Mouse (Mus musculus): Measurements from ENCODE around the gene Gm42906. TPM values are rescaled to one million over a fixed set of nuclear protein-coding genes. Genes with fewer than 3 reads are reported as not detected.

Gm42906 gene
- polyA plus RNA-seq, 1 experiment, result not detected

DNA sequence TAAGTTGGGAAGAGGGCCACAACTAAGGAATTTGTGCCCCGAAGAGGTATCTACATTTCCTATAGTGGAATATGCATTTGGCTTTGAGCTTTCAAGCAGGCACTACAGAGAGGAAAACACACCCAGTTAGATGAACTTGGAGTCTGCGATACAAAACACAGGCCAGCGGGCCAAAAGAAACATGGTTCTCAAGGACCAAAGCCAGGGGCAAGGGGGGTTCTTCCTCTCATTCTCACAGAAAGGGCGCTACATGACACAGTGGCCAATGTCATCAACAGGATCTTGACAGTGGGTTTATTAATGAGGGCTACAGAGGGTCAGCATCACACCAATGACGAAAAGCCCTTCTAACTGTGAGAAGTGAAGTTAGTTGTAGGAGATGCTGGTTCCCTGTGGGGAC is 370.2 kb downstream of the Gm42906 start:
- peaks cover 8% of the 10 kb centered on the region for H3K36me3 ChIP-seq (ENCODE audit: control insufficient read depth)
- H3K9me3 ChIP-seq (ENCODE audit: control insufficient read depth, low read length), result peaks cover 15% of the 10 kb centered on the region
- no peaks in the 10 kb centered on the region for H3K4me1 ChIP-seq (ENCODE audit: control insufficient read depth)
- no peak overlapping the region for H3K4me3 ChIP-seq (replicated peaks)
- TF ChIP-seq GATA1 (IDR thresholded peaks at IDR 0.05; ENCODE audit: low read length) (no peak), TAL1 (IDR thresholded peaks at IDR 0.05; ENCODE audit: low read length) (no peak)
- no peaks in the 10 kb centered on the region for H3K27me3 ChIP-seq (ENCODE audit: control insufficient read depth)

GRCm38 (mm10) chr5:151056920-151057294 is 371.1 kb downstream of the Gm42906 start:
- TF ChIP-seq TAL1 (IDR thresholded peaks at IDR 0.05; ENCODE audit: low read length), result no peak
- no peak for TF ChIP-seq GATA1 (IDR thresholded peaks at IDR 0.05; ENCODE audit: low read length)
- H3K4me3 ChIP-seq (replicated peaks), result no peak overlapping the region
- H3K36me3 ChIP-seq (ENCODE audit: control insufficient read depth), result peaks cover 4% of the 10 kb centered on the region; the same call in 1 of the 2 replicates
- no peaks in the 10 kb centered on the region for H3K4me1 ChIP-seq (ENCODE audit: control insufficient read depth)
- H3K9me3 ChIP-seq (ENCODE audit: control insufficient read depth, low read length), result peaks cover 11% of the 10 kb centered on the region
- H3K27me3 ChIP-seq (ENCODE audit: control insufficient read depth), result no peaks in the 10 kb centered on the region

GRCm38 (mm10) chr5:151056255-151056919 is 371.6 kb downstream of the Gm42906 start:
- Histone ChIP-seq H3K36me3 (ENCODE audit: control insufficient read depth) (peaks cover 2% of the 10 kb centered on the region; the same call in 1 of the 2 replicates), H3K9me3 (ENCODE audit: control insufficient read depth, low read length) (peaks cover 6% of the 10 kb centered on the region), H3K27me3 (ENCODE audit: control insufficient read depth) (no peaks in the 10 kb centered on the region), H3K4me1 (ENCODE audit: control insufficient read depth) (no peaks in the 10 kb centered on the region), H3K4me3 (replicated peaks) (no peak overlapping the region)
- no peak for TF ChIP-seq TAL1 (IDR thresholded peaks at IDR 0.05; ENCODE audit: low read length)
- no peak for TF ChIP-seq GATA1 (IDR thresholded peaks at IDR 0.05; ENCODE audit: low read length)

- peaks cover 5% of the 10 kb centered on the region for H3K9me3 ChIP-seq (ENCODE audit: control insufficient read depth, low read length)
- no peaks in the 10 kb centered on the region for H3K4me1 ChIP-seq (ENCODE audit: control insufficient read depth)
- no peak for TF ChIP-seq GATA1 (IDR thresholded peaks at IDR 0.05; ENCODE audit: low read length)
- TF ChIP-seq TAL1 (IDR thresholded peaks at IDR 0.05; ENCODE audit: low read length), result no peak
- peaks cover 2% of the 10 kb centered on the region; the same call in 1 of the 2 replicates for H3K36me3 ChIP-seq (ENCODE audit: control insufficient read depth)
- no peaks in the 10 kb centered on the region for H3K27me3 ChIP-seq (ENCODE audit: control insufficient read depth)
- H3K4me3 ChIP-seq (replicated peaks), result no peak overlapping the region
Observed at GRCm38 (mm10) chr5:151055426-151056090, 372.4 kb downstream of the Gm42906 start.

DNA sequence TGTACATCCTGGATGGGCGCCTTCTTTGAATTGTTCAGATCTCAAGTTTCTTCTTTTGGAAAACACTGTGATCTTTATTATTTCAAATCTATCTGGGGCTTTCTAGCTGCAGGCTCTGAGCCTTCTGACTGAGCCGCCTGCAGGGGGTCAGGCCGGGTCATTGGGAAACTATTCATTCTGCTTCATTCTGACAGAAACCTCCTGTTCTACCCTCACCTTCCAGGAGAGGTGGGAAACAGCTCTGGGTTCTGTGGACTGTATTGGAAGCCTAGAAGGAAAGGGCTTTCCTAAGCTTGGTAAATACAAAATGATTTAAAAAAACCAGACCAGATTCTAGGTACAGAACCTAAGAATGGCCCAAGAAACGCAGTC is 373.2 kb downstream of the Gm42906 start:
- peaks cover 5% of the 10 kb centered on the region for H3K9me3 ChIP-seq (ENCODE audit: control insufficient read depth, low read length)

DNA sequence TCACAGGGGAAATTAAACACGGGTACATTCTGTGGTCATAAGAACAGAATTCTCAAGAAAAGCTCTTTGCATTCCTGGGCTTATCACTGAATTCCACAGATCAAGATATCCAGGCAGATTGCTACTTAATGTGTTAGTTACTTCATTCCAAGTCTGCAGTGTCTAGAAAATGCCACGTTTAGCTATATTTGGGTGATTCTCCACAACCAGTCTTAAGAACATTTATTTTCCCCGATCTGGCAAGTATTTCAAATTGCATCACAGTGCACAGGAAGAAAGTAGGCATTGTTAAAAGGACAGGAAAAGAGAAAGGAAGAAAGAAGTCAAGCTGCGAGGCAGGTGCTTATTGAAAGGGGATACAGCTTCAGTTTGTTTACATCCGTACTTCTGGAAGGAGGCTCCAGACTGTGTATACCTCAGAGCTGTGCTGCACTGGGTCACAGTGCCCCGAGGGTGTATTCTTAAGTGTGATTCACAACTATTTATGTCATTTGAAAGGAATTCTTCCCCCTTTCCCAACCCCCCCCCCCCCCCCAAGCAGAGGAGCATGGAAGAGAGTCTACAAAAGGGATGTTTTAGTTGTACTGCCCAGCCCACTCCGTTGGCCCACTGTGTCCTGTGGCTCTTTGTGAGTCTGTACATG is 373.7 kb downstream of the Gm42906 start:
- TF ChIP-seq TAL1 (IDR thresholded peaks at IDR 0.05; ENCODE audit: low read length), result no peak
- no peak for TF ChIP-seq GATA1 (IDR thresholded peaks at IDR 0.05; ENCODE audit: low read length)
- peaks cover 2% of the 10 kb centered on the region; the same call in 1 of the 2 replicates for H3K36me3 ChIP-seq (ENCODE audit: control insufficient read depth)
- H3K27me3 ChIP-seq (ENCODE audit: control insufficient read depth), result no peaks in the 10 kb centered on the region
- no peaks in the 10 kb centered on the region for H3K4me1 ChIP-seq (ENCODE audit: control insufficient read depth)
- H3K4me3 ChIP-seq (replicated peaks), result no peak overlapping the region
- peaks cover 5% of the 10 kb centered on the region for H3K9me3 ChIP-seq (ENCODE audit: control insufficient read depth, low read length)

More for the DNA sequence above, 373.2 kb downstream of the Gm42906 start:
- TF ChIP-seq GATA1 (IDR thresholded peaks at IDR 0.05; ENCODE audit: low read length) (no peak), TAL1 (IDR thresholded peaks at IDR 0.05; ENCODE audit: low read length) (no peak)
- peaks cover 2% of the 10 kb centered on the region; the same call in 1 of the 2 replicates for H3K36me3 ChIP-seq (ENCODE audit: control insufficient read depth)
- H3K4me3 ChIP-seq (replicated peaks), result no peak overlapping the region
- no peaks in the 10 kb centered on the region for H3K4me1 ChIP-seq (ENCODE audit: control insufficient read depth)
- no peaks in the 10 kb centered on the region for H3K27me3 ChIP-seq (ENCODE audit: control insufficient read depth)

GRCm38 (mm10) chr5:151053190-151053589 is 374.8 kb downstream of the Gm42906 start:
- Histone ChIP-seq H3K4me1 (ENCODE audit: control insufficient read depth) (no peaks in the 10 kb centered on the region), H3K36me3 (ENCODE audit: control insufficient read depth) (peaks cover 2% of the 10 kb centered on the region; the same call in 1 of the 2 replicates)
- no peak for TF ChIP-seq TAL1 (IDR thresholded peaks at IDR 0.05; ENCODE audit: low read length)
- TF ChIP-seq GATA1 (IDR thresholded peaks at IDR 0.05; ENCODE audit: low read length), result no peak

DNA sequence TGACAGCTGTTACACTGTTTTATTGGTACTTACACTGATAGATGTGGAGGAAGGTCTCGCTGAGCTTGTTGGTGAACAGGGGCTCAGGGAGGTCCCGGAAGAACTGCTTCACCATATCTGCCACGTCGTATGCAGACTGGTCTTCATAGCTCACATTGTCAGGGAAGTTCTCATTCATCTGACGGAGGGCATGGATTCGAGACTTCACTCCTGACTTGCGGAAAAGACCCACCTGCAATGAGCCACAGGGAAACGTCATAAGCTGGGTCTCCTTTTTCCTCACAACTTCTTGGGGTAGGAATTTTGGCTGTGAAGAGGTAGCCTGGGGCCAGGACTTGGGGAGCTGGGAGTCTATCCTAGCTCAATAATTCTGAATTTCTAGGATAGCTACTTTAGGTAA is 375.6 kb downstream of the Gm42906 start:
- Histone ChIP-seq H3K27me3 (ENCODE audit: control insufficient read depth) (no peaks in the 10 kb centered on the region), H3K4me3 (replicated peaks) (no peak overlapping the region), H3K36me3 (ENCODE audit: control insufficient read depth) (peaks cover 2% of the 10 kb centered on the region; the same call in 1 of the 2 replicates), H3K4me1 (ENCODE audit: control insufficient read depth) (no peaks in the 10 kb centered on the region), H3K9me3 (ENCODE audit: control insufficient read depth, low read length) (peaks cover 5% of the 10 kb centered on the region)
- TF ChIP-seq TAL1 (IDR thresholded peaks at IDR 0.05; ENCODE audit: low read length) (no peak), GATA1 (IDR thresholded peaks at IDR 0.05; ENCODE audit: low read length) (no peak)

More at GRCm38 (mm10) chr5:151053190-151053589, 374.8 kb downstream of the Gm42906 start:
- no peaks in the 10 kb centered on the region for H3K27me3 ChIP-seq (ENCODE audit: control insufficient read depth)
- no peak overlapping the region for H3K4me3 ChIP-seq (replicated peaks)
- H3K9me3 ChIP-seq (ENCODE audit: control insufficient read depth, low read length), result peaks cover 5% of the 10 kb centered on the region

DNA sequence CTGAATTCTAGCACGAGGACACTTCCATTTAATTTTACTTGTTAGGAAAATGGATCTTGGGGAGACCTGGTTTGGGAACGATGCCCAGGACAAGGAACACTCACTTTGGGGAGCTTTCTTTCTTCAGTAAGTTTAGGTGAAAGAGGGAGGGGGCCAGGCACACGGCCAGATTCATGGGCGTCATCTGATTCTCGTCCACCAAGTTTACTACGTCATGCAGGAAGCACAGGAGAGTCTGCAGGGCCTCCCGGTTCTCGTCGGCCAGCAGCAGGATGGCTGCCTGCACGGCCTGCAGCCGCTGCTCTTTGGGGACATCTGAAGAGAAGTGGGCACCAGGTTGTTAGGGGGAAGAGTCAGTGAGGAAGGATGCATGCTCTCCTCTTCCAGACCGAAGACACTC is 380.5 kb downstream of the Gm42906 start:
- Histone ChIP-seq H3K9me3 (ENCODE audit: control insufficient read depth, low read length) (peaks cover 7% of the 10 kb centered on the region), H3K4me1 (ENCODE audit: control insufficient read depth) (no peaks in the 10 kb centered on the region), H3K4me3 (replicated peaks) (no peak overlapping the region), H3K27me3 (ENCODE audit: control insufficient read depth) (no peaks in the 10 kb centered on the region), H3K36me3 (ENCODE audit: control insufficient read depth) (peaks cover 6% of the 10 kb centered on the region)
- TF ChIP-seq GATA1 (IDR thresholded peaks at IDR 0.05; ENCODE audit: low read length), result no peak
- no peak for TF ChIP-seq TAL1 (IDR thresholded peaks at IDR 0.05; ENCODE audit: low read length)
